Mouse (Mus musculus) G1E-ER4 (cell line): ENCODE data around the gene Creld1. TPM values are rescaled to one million over a fixed set of nuclear protein-coding genes. Genes with fewer than 3 reads are reported as not detected.

Experiments
- GATA1 ChIP-seq: IDR thresholded peaks from one replicate; pipeline ENCODE4 v1.8.0; 2012; ENCODE audit warnings: low read length, inconsistent platforms
- polyA plus RNA-seq: library from polyadenylated mRNA; stranded (reverse); fragments of >175 nt; gene quantifications from 2 replicates; pipeline ENCODE4 v1.2.3, GENCODE M21; 2012

The Creld1 gene
- polyA plus RNA-seq, 1 experiment, result 29.3 TPM

GRCm38 (mm10) chr6:113487125-113487576 is 4.1 kb downstream of the Creld1 start:
- TF ChIP-seq GATA1, result no peak

GRCm38 (mm10) chr6:113489410-113489809 is 6.3 kb downstream of the Creld1 start:
- TF ChIP-seq GATA1, result no peak

- TF ChIP-seq GATA1, result no peak
Measured at GRCm38 (mm10) chr6:113492101-113492864, 9.2 kb downstream of the Creld1 start.

DNA sequence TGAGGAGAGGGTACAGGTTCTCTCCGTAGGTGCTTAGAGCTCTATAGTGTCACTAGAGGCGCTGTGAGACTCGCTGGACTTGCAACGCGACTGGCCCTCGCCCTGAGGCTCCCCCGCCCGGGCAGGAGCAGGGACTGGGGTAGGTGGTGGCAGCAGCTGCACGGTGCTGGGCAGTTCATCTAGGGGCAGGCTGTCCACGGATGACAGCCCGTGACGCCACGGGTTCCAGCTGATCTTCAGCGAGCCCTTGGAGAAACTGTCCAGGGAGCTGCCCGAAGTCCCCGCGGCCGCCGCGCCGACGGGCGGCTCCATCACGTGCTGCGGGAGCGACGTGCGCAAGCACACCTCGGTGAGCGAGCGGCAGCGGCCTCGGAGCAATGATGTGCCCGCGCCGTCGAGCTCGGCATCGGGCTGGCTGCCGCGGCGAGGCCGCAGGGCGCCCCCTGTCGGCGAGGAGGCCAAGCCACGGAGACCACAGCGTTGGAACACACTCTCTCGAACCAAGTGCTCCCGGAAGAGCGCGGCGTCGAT is 11.2 kb downstream of the Creld1 start:
- no peak for TF ChIP-seq GATA1

DNA sequence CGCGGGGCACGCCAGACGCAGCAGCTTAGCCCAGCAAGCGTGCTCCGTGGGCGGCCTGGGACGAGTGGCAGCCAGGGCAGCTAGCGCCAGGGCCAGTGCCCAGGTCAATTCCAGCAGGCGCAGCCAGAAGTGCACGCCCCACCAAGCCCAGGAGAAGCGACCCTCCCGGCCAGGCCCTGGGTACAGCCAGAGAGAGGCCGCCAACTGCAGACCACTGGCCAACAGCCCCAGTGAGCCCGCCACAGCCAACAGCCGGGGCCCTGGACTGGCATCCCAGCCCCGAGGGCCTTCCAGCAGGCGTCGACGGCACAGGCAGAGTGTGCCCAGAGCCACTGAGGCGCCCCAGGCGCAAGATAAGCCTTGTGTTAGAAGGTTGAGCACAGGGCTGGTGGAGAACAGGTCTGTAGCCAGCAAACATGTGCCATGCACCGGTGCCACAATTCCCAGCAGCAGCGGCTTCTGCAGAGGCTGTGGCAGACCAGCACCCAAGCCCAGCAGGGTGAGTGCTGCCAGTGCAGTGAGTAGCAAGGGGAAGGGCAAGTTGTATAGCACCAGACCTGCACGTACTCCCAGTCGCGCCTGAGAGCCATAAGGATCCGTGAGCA is 12.1 kb downstream of the Creld1 start:
- TF ChIP-seq GATA1, result no peak

DNA sequence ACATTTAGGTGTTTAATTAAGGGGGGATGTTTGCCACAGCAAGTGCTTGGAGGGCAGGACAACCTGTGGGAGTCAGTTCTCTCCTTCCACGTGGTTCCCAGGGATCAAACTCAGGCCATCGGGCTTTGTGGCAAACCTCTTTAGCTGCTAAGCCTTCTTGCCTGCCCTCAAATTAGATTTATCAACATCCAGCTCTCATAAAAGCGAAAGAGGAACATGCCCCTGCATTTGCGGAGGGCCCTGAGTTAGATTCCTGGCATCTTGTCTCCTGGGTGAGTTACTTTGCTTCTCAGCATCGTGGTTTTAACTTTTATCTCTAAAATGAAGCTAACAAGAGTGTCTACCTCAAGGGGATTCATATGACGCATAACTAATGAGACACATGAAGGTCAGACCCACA is 16.2 kb downstream of the Creld1 start:
- TF ChIP-seq GATA1, result no peak

- no peak for TF ChIP-seq GATA1
Measured at GRCm38 (mm10) chr6:113501388-113502084, 18.4 kb downstream of the Creld1 start, which contains the start of gene Prrt3. Gene Prrt3 (minus strand): TSS chr6:113501931.

DNA sequence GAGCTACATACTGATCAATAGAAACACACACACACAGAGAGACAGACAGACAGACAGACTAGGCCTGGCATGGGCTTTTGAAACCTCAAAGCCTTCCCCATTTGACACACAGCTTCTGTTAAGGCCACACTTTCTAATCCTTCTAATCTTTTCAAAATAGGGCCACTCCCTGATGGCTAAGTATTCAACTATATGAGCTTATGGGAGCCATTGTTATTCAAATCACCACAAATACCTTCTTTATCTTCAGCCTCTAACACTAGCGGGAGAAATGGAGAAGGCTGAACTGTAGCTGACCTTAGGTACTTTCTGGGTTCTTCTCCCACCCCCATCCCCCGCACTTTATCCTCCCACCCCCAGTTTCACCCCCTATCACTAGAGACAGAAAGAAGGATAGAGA is 19.7 kb downstream of the Creld1 start:
- TF ChIP-seq GATA1, result no peak

GRCm38 (mm10) chr6:113505689-113506088 is 22.6 kb downstream of the Creld1 start:
- TF ChIP-seq GATA1, result no peak

- TF ChIP-seq GATA1, result no peak
Measured at GRCm38 (mm10) chr6:113507130-113507529, 24.0 kb downstream of the Creld1 start.

DNA sequence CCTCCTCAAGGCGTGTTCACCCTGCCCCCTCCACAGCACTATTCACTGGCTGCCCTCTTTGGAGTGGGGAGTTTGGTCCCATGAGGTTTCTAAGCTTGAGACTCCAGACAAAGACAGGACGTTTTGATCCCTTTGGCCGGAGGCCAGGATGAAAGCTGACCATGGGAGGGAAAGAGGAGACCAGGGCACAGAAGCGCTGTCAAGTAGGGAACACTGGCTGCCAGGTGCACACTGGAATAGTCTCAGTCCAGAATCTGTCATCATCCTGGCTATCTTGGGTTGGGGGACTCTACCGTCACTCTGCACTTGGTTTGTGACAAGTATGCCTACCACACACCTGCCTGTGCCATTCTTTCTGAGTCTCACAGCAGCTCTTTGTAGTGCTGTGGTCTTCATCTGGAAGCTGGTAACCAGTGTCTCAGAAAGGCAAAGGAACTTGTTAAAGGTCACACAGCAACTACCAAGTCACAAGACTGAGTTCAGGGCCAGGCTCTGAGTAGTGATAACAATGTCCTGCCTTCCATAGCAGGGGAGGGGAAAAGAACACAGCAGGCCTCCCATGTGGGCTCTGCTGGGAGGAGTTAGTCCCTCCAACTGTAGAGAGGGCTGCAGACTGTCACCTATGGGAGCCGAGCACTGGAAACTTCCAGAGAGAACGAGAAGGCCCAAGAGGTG is 25.3 kb downstream of the Creld1 start:
- no peak for TF ChIP-seq GATA1

DNA sequence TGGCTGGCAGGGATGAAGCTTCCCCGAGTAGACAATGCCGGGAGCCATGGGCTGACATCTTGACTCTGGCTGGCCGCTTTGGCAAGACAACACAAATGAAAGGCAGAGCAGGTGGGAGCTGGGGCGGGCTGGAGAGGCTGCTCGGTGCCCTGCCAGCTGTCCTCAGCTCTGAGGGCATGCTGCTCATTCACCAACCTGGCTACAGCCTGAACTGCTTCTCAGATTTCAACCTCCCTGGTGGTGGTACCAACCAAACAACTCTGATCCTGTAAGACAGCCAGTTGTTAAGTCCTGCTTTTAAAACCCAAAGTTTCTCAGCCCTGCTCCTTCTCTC is 25.8 kb downstream of the Creld1 start:
- no peak for TF ChIP-seq GATA1

DNA sequence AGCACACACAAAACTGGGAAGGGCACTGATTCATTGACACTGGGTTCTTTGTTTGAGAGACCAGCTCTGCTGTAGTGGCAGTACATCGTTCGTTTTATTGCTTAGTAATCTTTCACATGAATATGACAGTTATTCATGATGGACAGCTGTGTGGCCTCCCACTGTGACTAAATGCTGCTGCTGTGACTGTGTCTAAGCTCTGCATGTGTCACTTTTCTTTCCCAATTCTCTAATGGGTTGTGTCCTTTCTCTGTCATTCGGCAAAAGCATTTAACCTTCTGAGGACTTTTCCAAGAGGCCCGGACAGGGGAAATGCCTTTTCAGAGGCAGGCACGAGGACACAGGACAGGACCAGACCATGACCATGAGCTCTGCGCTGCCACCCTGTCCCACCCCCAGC is 30.8 kb downstream of the Creld1 start:
- no peak for TF ChIP-seq GATA1

GRCm38 (mm10) chr6:113514600-113514999 is 31.5 kb downstream of the Creld1 start:
- TF ChIP-seq GATA1, result no peak

DNA sequence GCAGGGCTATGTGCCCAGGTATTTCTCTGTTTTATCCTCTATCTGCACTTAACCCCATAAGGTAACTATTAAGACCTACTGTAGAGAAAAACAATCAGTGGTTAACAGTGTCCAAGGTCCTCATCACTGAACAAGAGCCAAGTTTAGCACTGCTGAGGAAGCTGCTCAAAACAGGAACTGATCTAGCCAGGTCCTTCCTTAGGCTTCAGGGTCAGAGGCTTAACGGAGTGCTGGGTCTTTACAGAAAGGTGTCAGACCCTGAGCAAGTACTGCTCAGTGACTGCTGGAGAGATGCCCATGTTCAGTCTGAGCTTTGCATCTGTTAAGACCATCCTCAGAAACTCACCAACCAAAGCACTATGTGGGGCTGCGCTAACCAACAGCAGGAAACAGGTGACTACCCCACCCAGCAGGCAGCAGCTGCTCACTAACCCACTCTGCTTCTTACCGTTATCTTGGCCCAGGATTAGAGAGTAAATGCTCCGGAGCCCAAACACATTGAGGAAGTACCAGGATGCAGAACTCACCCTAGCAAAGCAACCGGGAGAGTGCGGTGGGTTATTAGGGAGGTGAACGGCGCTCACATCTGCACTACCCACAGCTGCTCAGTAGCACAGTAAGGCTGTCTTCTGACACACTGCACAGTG is 34.5 kb downstream of the Creld1 start:
- TF ChIP-seq GATA1, result no peak
